Mouse (Mus musculus) erythroblast, adult 5-6 weeks (primary cell): ENCODE data around the gene Tas1r2. TPM values are rescaled to one million over a fixed set of nuclear protein-coding genes. Genes with fewer than 3 reads are reported as not detected.

Experiments
- ATAC-seq: replicated peaks from 2 replicates; pipeline ENCODE4 v1.8.0; 2016; ENCODE audit warnings: moderate number of reproducible peaks, mild to moderate bottlenecking, moderate TSS enrichment, inconsistent platforms; ENCODE audit not compliant: poor library complexity, low FRiP score, severe bottlenecking
- total RNA-seq, 2 experiments: library from RNA; stranded (forward) in 1 of 2; stranded (reverse) in 1 of 2; fragments of 150-400 nt in 1 of 2; fragments of 200-764, 138-1000 nt in 1 of 2; gene quantifications; 2 replicates each; pipeline versions ENCODE4 v1.2.3 to v1.2.4; 2015 to 2017; ENCODE audit warnings: low replicate concordance in 2 of 2

Gene Tas1r2
- total RNA-seq (2015; ENCODE audit: low replicate concordance) (not detected in 2 replicates), total RNA-seq (2017; ENCODE audit: low replicate concordance) (not detected in 2 replicates)

DNA sequence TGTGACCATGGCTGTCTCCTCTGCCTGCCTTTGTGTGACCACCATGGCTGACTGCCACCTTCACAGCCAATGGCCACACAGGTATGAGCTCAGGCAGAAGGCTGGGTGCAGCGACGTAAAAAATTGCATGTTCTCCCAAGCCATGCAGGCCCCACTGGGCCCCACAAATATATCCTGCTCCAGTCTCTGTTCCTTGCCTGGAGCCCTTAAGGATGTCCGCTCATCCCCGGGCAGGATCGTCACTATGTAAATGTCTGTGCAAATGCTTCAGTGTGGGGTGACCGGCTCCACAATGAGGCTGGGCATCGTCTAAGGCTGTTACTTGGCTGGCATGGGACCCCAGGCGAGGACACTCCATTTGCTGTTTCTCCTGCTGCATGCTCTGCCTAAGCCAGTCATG lies at the start of gene Tas1r2:
Gene Tas1r2 (plus strand): TSS at position 301 of the 400 bp plus-strand sequence.
- no peak for ATAC-seq

- ATAC-seq = no peak
Observed at GRCm38 (mm10) chr4:139605216-139605615, 48.1 kb upstream of the Tas1r2 start.

DNA sequence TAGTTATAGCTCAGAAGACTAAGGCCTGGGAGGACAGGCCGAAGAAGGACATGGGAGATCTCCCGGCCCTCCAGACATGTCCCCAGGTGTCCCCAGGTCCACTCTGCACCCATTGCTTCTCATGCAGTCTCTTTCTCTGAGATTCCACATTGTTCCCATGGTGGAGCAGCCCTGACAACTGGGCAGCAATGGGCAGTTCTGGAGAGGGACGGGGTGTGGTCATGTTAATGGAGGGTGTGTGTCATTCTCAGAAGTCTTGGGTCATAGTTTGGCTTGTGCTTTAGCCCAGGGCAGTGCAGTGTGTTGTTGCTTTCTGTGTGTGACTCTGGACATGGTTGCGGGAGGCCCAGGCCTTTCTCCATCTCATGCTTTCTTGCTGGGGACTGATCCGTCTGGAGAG lies 46.6 kb upstream of the Tas1r2 start:
- ATAC-seq = no peak

GRCm38 (mm10) chr4:139608975-139609374 lies 44.4 kb upstream of the Tas1r2 start:
- ATAC-seq = no peak

- no peak for ATAC-seq
Observed at GRCm38 (mm10) chr4:139610954-139611353, 42.4 kb upstream of the Tas1r2 start.

- ATAC-seq = no peak
Observed at GRCm38 (mm10) chr4:139611542-139611953, 41.8 kb upstream of the Tas1r2 start.

- ATAC-seq = no peak
Observed at GRCm38 (mm10) chr4:139614524-139615260, 38.6 kb upstream of the Tas1r2 start.

DNA sequence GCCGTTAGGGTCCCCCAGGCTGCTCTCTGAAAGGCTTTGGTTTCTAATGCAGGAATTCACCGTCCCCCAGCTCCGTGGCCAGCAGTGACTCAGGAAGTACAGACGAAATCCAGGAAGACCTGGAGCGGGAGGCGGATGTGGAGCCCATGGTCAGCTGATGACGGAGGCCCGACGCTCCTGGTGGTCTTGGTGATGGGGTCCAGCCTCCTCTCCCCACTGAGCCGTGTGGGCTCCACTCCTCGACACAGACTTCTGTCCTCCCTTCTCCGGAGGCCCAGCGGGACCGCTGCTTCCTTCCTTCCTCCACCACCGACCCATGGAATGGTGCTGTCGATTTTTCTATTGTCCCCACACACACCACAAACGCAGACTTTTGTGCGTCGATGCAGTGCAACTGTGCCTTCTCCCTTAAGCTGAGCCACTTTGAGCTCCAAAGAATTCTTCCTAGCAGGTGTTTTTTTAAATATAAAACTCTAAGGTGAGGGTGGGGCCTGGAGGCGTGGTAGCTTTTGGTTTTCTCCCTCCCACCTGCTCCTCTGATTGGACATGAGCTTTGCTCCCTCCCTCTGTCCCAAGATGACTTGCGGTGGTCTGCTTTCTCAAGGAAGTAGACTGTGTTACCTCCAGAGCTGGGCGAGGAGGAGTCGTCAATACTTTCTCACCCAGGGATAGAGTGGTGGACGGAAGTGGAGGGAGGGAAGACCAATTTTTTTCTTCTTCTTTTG lies 36.9 kb upstream of the Tas1r2 start:
- peak; percentile 97 for ATAC-seq

- 0 out of 2 replicates have a peak, but pooled peaks have one; percentile 7 for ATAC-seq
Observed at GRCm38 (mm10) chr4:139617001-139617364, 36.4 kb upstream of the Tas1r2 start.

GRCm38 (mm10) chr4:139619765-139620164 lies 33.6 kb upstream of the Tas1r2 start:
- no peak for ATAC-seq

DNA sequence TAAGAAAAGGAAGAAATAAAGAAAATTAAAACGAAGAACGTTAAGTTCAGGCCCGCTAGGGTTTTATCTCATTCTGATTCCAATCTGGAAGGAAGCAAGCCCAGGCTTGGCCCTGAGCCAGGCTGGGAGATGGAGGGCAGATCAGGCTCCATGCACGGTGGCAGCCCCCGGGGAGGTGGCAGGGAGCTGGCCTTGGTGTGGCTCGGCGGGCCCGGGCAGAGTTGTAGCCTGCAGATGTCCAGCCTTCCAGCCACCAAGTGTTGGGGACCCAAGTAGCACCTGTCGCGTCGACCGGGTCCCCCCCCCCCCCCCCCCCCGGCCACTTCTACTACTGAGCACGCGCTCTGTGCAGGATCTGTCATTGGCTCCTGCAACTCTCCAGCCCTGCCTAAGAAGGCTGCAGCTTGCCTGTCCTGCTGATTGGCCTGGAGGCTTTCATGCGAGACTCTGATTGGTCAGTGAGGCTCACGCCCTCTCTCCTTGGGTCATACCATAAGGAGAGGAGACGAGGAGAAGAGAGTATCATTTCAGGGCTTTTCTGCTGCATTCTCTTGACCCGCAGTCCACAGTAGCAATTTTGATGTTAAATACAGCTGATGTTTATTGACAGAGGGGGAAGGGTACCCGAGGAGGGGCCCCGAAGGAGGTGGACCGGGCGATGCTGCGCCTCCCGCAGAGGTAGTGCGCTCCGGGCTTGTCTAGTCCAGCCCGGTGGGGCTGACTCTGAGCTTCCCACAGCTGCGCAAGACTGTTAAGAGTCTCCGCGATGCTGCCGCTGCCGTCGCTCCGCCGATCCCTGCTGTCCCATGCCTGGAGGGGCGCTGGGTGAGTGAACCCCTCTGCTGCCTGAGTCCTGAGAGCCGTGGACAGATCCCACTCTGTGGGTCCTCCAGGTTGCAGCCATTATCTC lies 30.7 kb upstream of the Tas1r2 start, which contains the start of gene Aldh4a1:
Gene Aldh4a1 (plus strand): TSS at position 494 of the 910 bp plus-strand sequence.
- ATAC-seq = peak; percentile 99

DNA sequence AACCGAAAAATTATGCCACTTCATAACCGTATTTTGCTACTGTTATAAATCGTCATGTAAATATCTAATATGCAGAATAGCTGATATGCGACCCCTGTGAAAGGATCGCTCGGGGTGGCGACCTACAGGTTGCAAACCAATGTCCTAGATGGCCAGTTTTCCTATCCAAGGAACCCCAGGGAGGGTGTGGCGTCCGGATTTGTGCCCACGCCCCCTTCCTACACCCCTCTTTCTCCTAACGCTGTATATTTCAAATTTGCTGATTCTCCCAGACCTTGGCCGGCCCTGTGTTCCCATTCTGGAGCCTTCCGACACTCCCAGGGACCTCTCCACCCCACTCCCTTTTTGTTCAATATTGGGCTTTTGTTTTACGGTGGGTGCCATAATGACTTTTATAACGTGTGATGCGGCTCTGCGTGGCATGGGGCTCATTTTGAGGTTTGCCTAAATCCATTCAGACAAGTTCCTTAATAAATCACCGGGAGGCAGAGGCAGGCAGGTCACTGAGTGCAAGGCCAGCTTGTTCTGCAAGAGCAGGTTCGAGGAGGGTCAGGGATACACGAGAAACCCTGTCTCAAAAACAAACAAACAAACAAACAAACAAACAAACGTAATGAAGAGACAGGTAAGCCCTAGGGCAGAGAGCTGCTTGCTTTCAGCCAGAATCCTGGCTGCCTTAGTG lies 29.8 kb upstream of the Tas1r2 start:
- no peak for ATAC-seq

DNA sequence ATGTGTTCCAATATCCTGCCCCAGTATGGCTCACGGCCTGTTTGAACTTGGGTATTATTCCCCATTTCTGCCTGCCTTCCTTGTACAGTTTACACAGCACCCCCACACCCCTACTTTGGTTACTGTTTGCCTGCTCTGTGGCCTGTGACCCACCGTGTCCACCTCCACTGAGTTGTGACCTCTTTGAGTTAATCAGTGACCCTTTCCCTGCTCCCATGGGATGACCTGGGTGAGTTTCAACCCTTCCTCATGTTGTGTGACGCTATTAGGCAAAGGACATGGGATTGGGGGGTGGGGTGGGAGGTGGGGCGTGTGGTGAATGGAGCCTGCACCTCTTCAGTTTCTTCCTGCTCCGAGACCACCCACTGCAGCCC lies 29.2 kb upstream of the Tas1r2 start:
- no peak for ATAC-seq

DNA sequence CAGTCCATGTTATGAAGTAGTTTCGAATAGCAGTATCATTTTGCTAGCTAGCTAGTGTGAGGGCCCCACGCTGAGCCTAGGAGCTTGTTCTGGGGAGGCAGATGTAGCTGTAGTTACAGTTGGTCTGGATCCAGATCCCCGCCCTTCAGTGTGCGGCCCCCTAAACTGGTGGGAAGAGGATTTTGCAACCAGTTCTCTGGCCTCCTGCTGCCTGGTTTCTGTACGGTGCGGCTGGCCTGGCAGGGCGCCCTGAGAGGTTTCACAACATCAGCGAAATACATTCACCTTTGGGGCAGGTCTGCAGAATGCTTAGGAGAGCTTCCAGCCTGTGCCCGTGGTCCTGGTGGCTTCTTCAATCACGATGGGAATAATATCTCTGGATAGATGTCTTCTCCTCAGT lies 28.6 kb upstream of the Tas1r2 start:
- no peak for ATAC-seq

- ATAC-seq = no peak
Observed at GRCm38 (mm10) chr4:139627361-139627760, 26.0 kb upstream of the Tas1r2 start.

GRCm38 (mm10) chr4:139630171-139630570 lies 23.2 kb upstream of the Tas1r2 start:
- ATAC-seq = no peak

DNA sequence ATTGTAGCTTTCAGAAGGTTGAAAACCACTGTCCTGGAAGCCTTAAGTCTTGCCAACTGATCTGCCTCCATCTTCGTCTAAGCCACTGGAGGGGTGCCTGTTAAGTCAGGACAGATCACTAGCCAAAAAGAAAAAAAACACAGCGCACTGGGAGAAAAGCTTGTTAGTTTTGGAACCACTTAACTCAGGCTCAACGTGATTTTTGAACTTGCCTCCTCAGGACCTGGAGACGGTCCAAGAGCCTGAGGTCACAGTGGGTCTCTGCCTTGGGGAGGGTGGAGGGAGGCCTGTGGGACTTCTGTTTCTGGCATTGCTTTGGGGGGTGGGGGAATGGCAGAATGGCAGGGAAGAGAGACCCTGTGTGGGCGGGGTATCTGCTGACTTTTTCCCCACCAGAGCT lies 22.2 kb upstream of the Tas1r2 start:
- no peak for ATAC-seq

- ATAC-seq = no peak
Observed at GRCm38 (mm10) chr4:139631569-139632253, 21.6 kb upstream of the Tas1r2 start.

- ATAC-seq = no peak
Observed at GRCm38 (mm10) chr4:139632254-139632580, 21.1 kb upstream of the Tas1r2 start.
